Mouse (Mus musculus) G1E (cell line): ENCODE results near the gene Tsc2. TPM values are rescaled to one million over a fixed set of nuclear protein-coding genes. Genes with fewer than 3 reads are reported as not detected.
A peak's percentile ranks its signal among the peaks of the same experiment; 100 is the strongest.
"Not testable (repeated sequence)": the region's sequence is repeated elsewhere in the genome, so short reads cannot be mapped to it uniquely, and the experiment has no call there.

Experiments used
- ATAC-seq: 2 replicates; pipeline ENCODE4 v1.8.0; 2016; ENCODE audit warnings: mild to moderate bottlenecking; ENCODE audit not compliant: insufficient number of reproducible peaks, poor library complexity, low FRiP score, severe bottlenecking; ENCODE audit errors: extremely low read depth
- DNase-seq: peaks from one replicate; pipeline ENCODE4 v3.0.0; 2012; ENCODE audit warnings: low spot score
- H3K27me3 ChIP-seq: 2 replicates; pipeline ENCODE4 v1.6.1; 2012; ENCODE audit warnings: mild to moderate bottlenecking, low read length, inconsistent platforms; ENCODE audit not compliant: insufficient read depth
- H3K36me3 ChIP-seq: replicated peaks from 2 replicates; pipeline ENCODE3; 2012; ENCODE audit warnings: mild to moderate bottlenecking, inconsistent platforms
- H3K4me1 ChIP-seq: 2 replicates; pipeline ENCODE4 v1.6.1; 2012; ENCODE audit warnings: low read depth, low read length, inconsistent platforms, mixed read lengths; ENCODE audit not compliant: insufficient read depth
- H3K4me3 ChIP-seq: 2 replicates; pipeline ENCODE4 v1.5.1; 2012; ENCODE audit warnings: low read depth, mild to moderate bottlenecking, inconsistent platforms, low read length, moderate library complexity, mixed read lengths
- H3K9me3 ChIP-seq: replicated peaks from 2 replicates; pipeline ENCODE4 v1.6.1; 2012; ENCODE audit warnings: inconsistent platforms
- CTCF ChIP-seq: IDR thresholded peaks from 2 replicates; pipeline ENCODE4 v1.5.1; 2012; ENCODE audit warnings: low read depth, low read length, inconsistent platforms, mixed read lengths
- GATA1 ChIP-seq: IDR thresholded peaks from 2 replicates; pipeline ENCODE4 v1.6.1; 2012; ENCODE audit warnings: borderline replicate concordance, low read length, inconsistent platforms, mixed read lengths
- GATA2 ChIP-seq: IDR thresholded peaks from 2 replicates; pipeline ENCODE4 v1.6.1; 2012; ENCODE audit warnings: low read depth, low read length, inconsistent platforms, borderline replicate concordance
- POLR2AphosphoS5 ChIP-seq: IDR thresholded peaks from 2 replicates; pipeline ENCODE4 v1.6.1; 2012; ENCODE audit warnings: low read depth, low read length, inconsistent platforms; ENCODE audit not compliant: insufficient replicate concordance
- TAL1 ChIP-seq: conservative IDR thresholded peaks from 2 replicates; pipeline ENCODE4 v1.6.1; 2012; ENCODE audit warnings: low read depth, low read length, inconsistent platforms, mixed read lengths
- polyA plus RNA-seq: library from polyadenylated mRNA; stranded (reverse); fragments of >175 nt; gene quantifications from 2 replicates; pipeline ENCODE4 v1.2.3, GENCODE M21; 2012
- total RNA-seq, 2 experiments: library from RNA; stranded (forward) in 1 of 2; stranded (reverse) in 1 of 2; fragments of 200-1000 nt in 1 of 2; fragments of >200 nt in 1 of 2; fragmentation: Nextera tagmentation in 1 of 2; gene quantifications; 2 replicates each; pipeline ENCODE4 v1.2.3; 2014 to 2017

The Tsc2 gene
- total and polyA plus RNA-seq, 3 experiments = 39.7 to 114 (median 66.5) TPM

- no peak for TF ChIP-seq CTCF
- peak overlapping the region; percentile 56; the same call in 1 of the 2 replicates for H3K4me3 ChIP-seq
- peaks cover 47% of the 10 kb centered on the region for H3K36me3 ChIP-seq
- DNase-seq (no peak), ATAC-seq (no peak)
- H3K27me3 ChIP-seq = no peaks in the 10 kb centered on the region
- H3K4me1 ChIP-seq = peaks cover 70% of the 10 kb centered on the region
- no peaks in the 10 kb centered on the region for H3K9me3 ChIP-seq
Measured at GRCm38 (mm10) chr17:24671346-24671745, 38.9 kb upstream of the Tsc2 start.

DNA sequence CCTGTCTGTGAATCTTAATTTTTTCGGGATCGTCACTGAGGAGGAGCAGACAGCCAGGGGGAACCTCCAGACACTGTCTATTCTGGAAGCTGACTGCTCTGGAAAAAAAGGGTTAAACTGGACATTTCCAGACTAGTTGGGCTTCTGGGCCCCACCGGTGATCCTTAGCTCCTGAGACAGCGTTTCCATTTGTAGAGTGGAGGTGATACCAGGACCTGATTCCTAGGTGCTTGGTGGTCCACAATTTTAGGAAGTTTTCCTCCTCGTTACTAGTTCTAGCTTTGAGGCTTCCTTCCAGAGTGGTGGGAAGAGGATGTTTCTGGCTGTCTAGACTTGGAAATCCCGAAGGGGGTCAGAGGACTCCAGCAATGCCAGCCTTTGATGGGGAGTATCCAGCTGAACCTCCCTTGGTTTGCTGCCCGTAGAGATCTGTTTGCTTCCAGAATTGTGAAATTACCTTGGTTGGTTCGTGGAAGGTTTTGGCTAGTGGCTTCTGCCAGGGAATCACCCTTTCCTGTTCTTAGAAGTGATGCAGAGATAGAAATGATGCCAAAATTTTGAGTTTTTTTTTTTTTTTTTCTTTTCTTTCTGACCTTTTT, 37.9 kb upstream of the Tsc2 start:
- no peaks in the 10 kb centered on the region for H3K27me3 ChIP-seq
- ATAC-seq (no peak), DNase-seq (no peak)

DNA sequence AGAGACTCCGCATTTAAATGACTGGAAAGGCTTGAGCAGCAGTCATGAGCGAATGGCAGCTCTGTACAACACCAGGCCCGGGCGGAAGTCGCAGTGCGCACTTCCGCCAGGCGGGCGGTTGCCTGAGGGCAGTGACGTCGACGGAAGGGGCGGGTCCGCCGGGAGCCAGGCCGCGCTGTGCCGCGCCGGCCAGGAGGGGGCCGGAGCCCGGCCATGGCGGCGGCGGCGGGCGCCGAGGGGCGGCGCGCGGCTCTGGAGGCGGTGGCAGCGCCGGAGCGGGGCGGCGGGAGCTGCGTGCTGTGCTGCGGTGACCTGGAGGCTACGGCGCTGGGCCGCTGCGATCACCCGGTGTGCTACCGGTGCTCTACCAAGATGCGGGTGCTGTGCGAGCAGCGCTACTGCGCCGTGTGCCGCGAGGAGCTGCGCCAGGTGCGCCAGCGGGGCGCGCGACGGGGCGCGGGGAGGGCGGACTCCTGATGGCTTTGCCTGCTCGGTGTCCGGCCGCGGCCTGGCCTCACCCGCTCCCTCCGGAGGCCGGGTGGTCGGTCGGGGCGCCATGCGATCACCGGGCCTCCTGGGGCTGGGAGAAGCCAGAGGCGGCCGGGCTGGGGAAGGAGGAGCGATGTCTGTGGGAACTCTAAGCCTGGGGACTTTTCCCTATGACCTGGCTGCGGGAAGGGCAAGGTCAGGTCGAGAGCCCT, 37.3 kb upstream of the Tsc2 start, which contains the start of gene Zfp598:
Zfp598 (plus strand) TSS at position 143 of the 701 bp plus-strand sequence.
- TF ChIP-seq GATA1 (no peak), CTCF (no peak), GATA2 (no peak), TAL1 (no peak), POLR2AphosphoS5 (no peak)
- DNase-seq (peak; percentile 96), ATAC-seq (peak; percentile 84)
- peaks cover 60% of the 10 kb centered on the region for H3K4me1 ChIP-seq
- no peaks in the 10 kb centered on the region for H3K9me3 ChIP-seq
- H3K4me3 ChIP-seq = peak within 1 kb of the TSS; percentile 100
- peaks cover 34% of the 10 kb centered on the region for H3K36me3 ChIP-seq
- no peaks in the 10 kb centered on the region for H3K27me3 ChIP-seq

More for the DNA sequence above, 37.9 kb upstream of the Tsc2 start:
- peaks cover 37% of the 10 kb centered on the region for H3K36me3 ChIP-seq
- H3K4me3 ChIP-seq = peak overlapping the region; percentile 100
- H3K9me3 ChIP-seq = no peaks in the 10 kb centered on the region
- TF ChIP-seq TAL1 = no peak
- no peak for TF ChIP-seq GATA1
- TF ChIP-seq CTCF = no peak
- H3K4me1 ChIP-seq = peaks cover 61% of the 10 kb centered on the region

GRCm38 (mm10) chr17:24669214-24669544, 36.7 kb upstream of the Tsc2 start:
- peaks cover 55% of the 10 kb centered on the region for H3K4me1 ChIP-seq
- H3K4me3 ChIP-seq = peak overlapping the region; percentile 100
- not testable (repeated sequence) for H3K27me3 ChIP-seq, H3K9me3 ChIP-seq, ATAC-seq, DNase-seq
- peaks cover 29% of the 10 kb centered on the region for H3K36me3 ChIP-seq

DNA sequence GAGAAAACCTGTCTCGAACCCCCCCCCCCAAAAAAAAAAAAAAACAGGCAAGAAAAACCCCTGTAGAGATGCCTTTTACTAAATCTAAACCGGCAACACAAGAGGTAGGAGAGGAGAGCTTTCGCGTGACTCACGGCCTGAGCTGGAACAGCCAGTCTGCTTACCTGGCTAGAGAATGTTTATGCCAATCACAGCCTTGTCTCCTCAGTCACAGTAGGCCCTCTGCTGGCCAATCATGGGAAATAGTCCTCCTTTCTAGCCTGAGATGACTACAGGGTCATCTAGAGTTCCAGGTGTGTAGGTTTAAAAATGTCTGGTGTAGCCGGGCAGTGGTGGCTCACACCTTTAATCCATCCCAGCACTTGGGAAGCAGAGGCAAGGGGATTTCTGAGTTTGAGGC, 35.0 kb upstream of the Tsc2 start:
- H3K4me3 ChIP-seq = no peak overlapping the region
- DNase-seq = peak; percentile 45
- TF ChIP-seq TAL1 (no peak), CTCF (peak; percentile 68), GATA1 (no peak), GATA2 (no peak), POLR2AphosphoS5 (no peak)
- 0 out of 2 replicates have a peak, but pooled peaks have one; percentile 37 for ATAC-seq
- H3K9me3 ChIP-seq = no peaks in the 10 kb centered on the region
- H3K27me3 ChIP-seq = peaks cover 14% of the 10 kb centered on the region
- H3K4me1 ChIP-seq = peaks cover 41% of the 10 kb centered on the region
- H3K36me3 ChIP-seq = peaks cover 14% of the 10 kb centered on the region

- Histone ChIP-seq H3K27me3 (peaks cover 17% of the 10 kb centered on the region), H3K36me3 (peaks cover 10% of the 10 kb centered on the region), H3K4me1 (peaks cover 37% of the 10 kb centered on the region)
- not testable (repeated sequence) for ATAC-seq, H3K4me3 ChIP-seq, H3K9me3 ChIP-seq, DNase-seq
Measured at GRCm38 (mm10) chr17:24667011-24667410, 34.6 kb upstream of the Tsc2 start.

DNA sequence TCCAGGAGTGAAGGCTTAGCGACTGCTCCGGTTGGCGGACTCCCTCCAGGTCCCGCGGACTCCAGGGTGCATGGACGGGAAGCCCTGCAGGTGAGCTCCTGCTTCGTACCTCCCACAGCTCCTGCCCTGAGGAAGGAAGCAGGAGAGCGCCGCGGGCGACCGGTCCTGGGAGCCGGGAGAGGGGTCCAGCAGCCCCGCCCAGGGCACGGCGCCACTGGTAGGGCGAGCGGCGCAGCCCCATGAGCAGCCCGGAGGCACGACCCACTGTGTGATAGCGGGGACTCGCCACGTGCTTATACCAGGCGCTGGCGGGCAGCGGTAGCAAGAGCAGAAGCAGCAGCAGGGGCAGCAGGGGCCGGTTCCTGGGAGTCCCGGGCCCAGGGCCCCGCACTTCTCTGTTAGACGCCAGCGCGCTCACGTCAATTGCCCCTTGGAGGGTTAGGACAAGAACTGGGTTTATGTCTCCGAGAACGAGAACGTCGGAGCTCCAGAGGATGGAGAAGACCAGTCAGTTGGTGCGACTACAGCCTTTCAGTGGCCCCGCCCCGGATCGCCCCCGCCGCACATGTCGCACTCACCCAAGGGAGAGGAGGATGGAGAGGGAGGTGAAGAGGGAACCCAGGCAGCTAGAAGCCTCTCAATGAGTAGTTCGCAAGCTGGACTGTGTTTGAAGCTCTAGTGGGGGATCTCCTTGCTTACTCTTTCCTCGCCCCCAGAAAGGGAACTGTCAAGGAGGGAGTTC, 25.8 kb upstream of the Tsc2 start, which contains the start of gene Npw:
Npw (minus strand) TSS at position 441 of the 742 bp plus-strand sequence.
- Histone ChIP-seq H3K27me3 (peaks cover 51% of the 10 kb centered on the region), H3K36me3 (no peaks in the 10 kb centered on the region), H3K9me3 (no peaks in the 10 kb centered on the region), H3K4me3 (no peak within 1 kb of the TSS), H3K4me1 (no peaks in the 10 kb centered on the region)
- DNase-seq (no peak), ATAC-seq (no peak)
- TF ChIP-seq POLR2AphosphoS5 (no peak), TAL1 (no peak), CTCF (no peak), GATA2 (no peak), GATA1 (no peak)
